In the genomic region with DNA sequence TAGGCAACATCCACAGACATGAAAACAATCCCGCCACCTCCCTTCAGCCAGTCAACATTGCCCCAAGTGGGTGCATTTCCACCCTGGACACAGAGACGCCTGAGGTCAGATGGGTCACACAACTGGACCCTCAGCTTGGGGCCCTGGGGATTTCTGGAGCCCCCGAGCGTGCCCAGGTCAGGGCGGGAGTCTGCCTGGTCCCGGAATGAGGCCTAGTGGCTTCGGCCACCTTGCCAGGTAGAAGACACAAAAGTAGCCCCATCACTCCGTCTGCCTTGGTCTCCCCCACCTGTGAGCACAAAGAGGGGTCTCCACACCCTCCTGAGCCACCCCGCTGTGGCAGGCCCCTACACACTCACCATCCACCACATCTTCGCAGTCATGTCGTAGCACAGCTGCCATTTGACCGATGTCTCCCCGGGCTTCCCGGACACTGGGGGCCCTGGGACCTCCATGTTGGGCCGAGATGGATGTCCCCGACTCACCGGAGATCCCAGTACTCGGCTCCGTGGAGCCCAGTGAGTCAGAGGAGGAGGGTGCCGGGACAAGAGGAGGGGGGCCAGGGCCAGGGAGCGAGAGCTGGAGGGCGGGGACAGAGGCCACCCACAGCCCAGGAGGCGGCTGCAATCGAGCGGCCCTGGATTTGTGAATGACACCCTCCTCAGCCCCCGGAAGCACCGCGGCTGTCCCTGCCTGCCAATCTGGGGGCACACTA, we compare ENCODE assay signal across 8 mouse cellular contexts. TPM values are rescaled to one million over a fixed set of nuclear protein-coding genes. Genes with fewer than 3 reads are reported as not detected.
DNase-seq lines count a peak whose midpoint lies in the region; ATAC-seq and TF ChIP-seq lines count a peak whose summit lies in the region.

A gene (minus strand): TSS at position 455 of the 715 bp plus-strand sequence.

- no peaks in the 10 kb centered on the region for H3K79me2 ChIP-seq in macrophage (ENCODE audit: inconsistent target)

- TF ChIP-seq CTCF in bone marrow macrophage, adult 2 months (IDR thresholded peaks at IDR 0.05; ENCODE audit: low read depth, low read length) = no peak

- intact Hi-C loops in gastrocnemius, postnatal 14 days (cut with DNase I; ENCODE audit: low total_unique reads) = loop anchor here (10.0 kb wide), 1 partner anchor 171 kb away; no protein-coding TSS in a partner anchor

- H3K27ac ChIP-seq in lung, embryonic 16.5 days (ENCODE audit: low read length) = no peak within 1 kb of the TSS
- H3K27ac ChIP-seq in bone marrow macrophage, adult 2 months (ENCODE audit: insufficient read depth, low read depth, low read length) = no peak within 1 kb of the TSS
- H3K27ac ChIP-seq in hindbrain, embryonic 16.5 days (ENCODE audit: low read depth, low read length) = no peak within 1 kb of the TSS
- H3K27ac ChIP-seq in macrophage = no peak within 1 kb of the TSS

- 56% methylated on average over 28 of the region's 28 CpGs for WGBS in lung, embryonic 16.5 days
- WGBS in hindbrain, embryonic 16.5 days = 61% methylated on average over 27 of the region's 28 CpGs
- WGBS in macrophage (ENCODE audit: missing documents) = 85% methylated on average over 23 of the region's 28 CpGs

- no peaks in the 10 kb centered on the region; the same call in 1 of the 2 replicates for H3K4me1 ChIP-seq in lung, embryonic 16.5 days (replicated peaks; ENCODE audit: control insufficient read depth, insufficient read depth, low read length)
- H3K4me1 ChIP-seq in bone marrow macrophage, adult 2 months (ENCODE audit: control insufficient read depth, insufficient read depth, low read length) = no peaks in the 10 kb centered on the region
- H3K4me1 ChIP-seq in hindbrain, embryonic 16.5 days (ENCODE audit: control insufficient read depth, insufficient read depth, low read depth, low read length) = no peaks in the 10 kb centered on the region

- H3K27me3 ChIP-seq in lung, embryonic 16.5 days (ENCODE audit: control insufficient read depth, insufficient read depth, low read depth, low read length) = peaks cover 87% of the 10 kb centered on the region
- peaks cover 39% of the 10 kb centered on the region for H3K27me3 ChIP-seq in hindbrain, embryonic 16.5 days (replicated peaks; ENCODE audit: control insufficient read depth, insufficient read depth, low read length)

- TF ChIP-seq POLR2A in bone marrow macrophage, adult 2 months (IDR thresholded peaks at IDR 0.05; ENCODE audit: borderline replicate concordance, low read depth, low read length) = no peak

- no peak for DNase-seq in lung, postnatal 10 days
- DNase-seq in gastrocnemius, postnatal 14 days = peak; percentile 4
- no peak for DNase-seq in B cell, adult 2 months

- ATAC-seq in lung, embryonic 16.5 days (ENCODE audit: low read depth) = no peak
- ATAC-seq in hindbrain, embryonic 16.5 days = no peak
- no peak for ATAC-seq in granulocyte monocyte progenitor cell, adult 5-6 weeks (replicated peaks; ENCODE audit: poor library complexity, severe bottlenecking)

- no peak within 1 kb of the TSS for H3K4me2 ChIP-seq in lung, embryonic 16.5 days (ENCODE audit: low read depth, low read length)
- no peak within 1 kb of the TSS for H3K4me2 ChIP-seq in hindbrain, embryonic 16.5 days (ENCODE audit: low read length)

- H3K36me3 ChIP-seq in lung, embryonic 16.5 days (ENCODE audit: control insufficient read depth, insufficient read depth, low read length) = no peaks in the 10 kb centered on the region
- H3K36me3 ChIP-seq in hindbrain, embryonic 16.5 days (ENCODE audit: control insufficient read depth, insufficient read depth, low read length) = no peaks in the 10 kb centered on the region
- no peaks in the 10 kb centered on the region for H3K36me3 ChIP-seq in macrophage (ENCODE audit: inconsistent target)

- H3K9me3 ChIP-seq in lung, embryonic 16.5 days (ENCODE audit: control insufficient read depth, low read length) = no peaks in the 10 kb centered on the region
- H3K9me3 ChIP-seq in hindbrain, embryonic 16.5 days (ENCODE audit: control insufficient read depth, low read length) = no peaks in the 10 kb centered on the region

- H3K9ac ChIP-seq in lung, embryonic 16.5 days (ENCODE audit: low read length) = no peak within 1 kb of the TSS
- no peak within 1 kb of the TSS for H3K9ac ChIP-seq in hindbrain, embryonic 16.5 days (ENCODE audit: low read depth, low read length)

- no peak within 1 kb of the TSS for H3K4me3 ChIP-seq in lung, embryonic 16.5 days (ENCODE audit: low read length)
- H3K4me3 ChIP-seq in bone marrow macrophage, adult 2 months (ENCODE audit: insufficient read depth, low read length) = no peak within 1 kb of the TSS
- no peak within 1 kb of the TSS for H3K4me3 ChIP-seq in hindbrain, embryonic 16.5 days (ENCODE audit: low read length)
- no peak within 1 kb of the TSS for H3K4me3 ChIP-seq in macrophage (ENCODE audit: inconsistent target)

RNA-seq across cellular contexts. Expression of the gene that starts here (rescaled TPM):
- 92.5 and 106 TPM in 2 replicates for polyA plus RNA-seq in lung, embryonic 16.5 days (2015; fragmentation: Nextera tagmentation; extraction: Ambion mirVana)
- 31.8 and 38.6 TPM in 2 replicates for polyA plus RNA-seq in bone marrow macrophage, adult 2 months (2012; ENCODE audit: insufficient read depth, insufficient read length, missing spikeins)
- total RNA-seq in gastrocnemius, postnatal 14 days (2021) = 100 to 1,000 TPM; 262 to 320 TPM
- polyA plus RNA-seq in hindbrain, embryonic 16.5 days (2015; fragmentation: Nextera tagmentation; extraction: Ambion mirVana) = 24.5 and 34.5 TPM in 2 replicates
- total RNA-seq in macrophage (2018; cell fraction: chromatin; rRNA removed) = 10 to 100 TPM in 18 of 26 experiments, 1 to 10 TPM in 8; 2.2 to 42.9 (median 17.2) TPM
- total RNA-seq in macrophage (2018; cell fraction: cytosol; rRNA removed) = 100 to 1,000 TPM in 1 of 26 experiments, 10 to 100 TPM in 25; 25.2 to 102 (median 68.1) TPM
- 10 to 100 TPM in 24 of 26 experiments, 1 to 10 TPM in 2; 8.2 to 98.8 (median 37.1) TPM for total RNA-seq in macrophage (2018; cell fraction: nucleus; rRNA removed)
- 33.6 to 60.6 TPM (median 57.7 TPM) in 3 replicates for polyA plus RNA-seq in macrophage (2018)
- 39.6 and 41.7 TPM in 2 replicates for total RNA-seq in granulocyte monocyte progenitor cell, adult 5-6 weeks (2014; fragmentation: Nextera tagmentation)
- 5.3 and 10.5 TPM in 2 replicates for total RNA-seq in granulocyte monocyte progenitor cell, adult 5-6 weeks (2017)

Comparison
In these comparisons a context has a peak if more than half of its experiments do, and no peak if none do; other contexts are left out.
1. RNA of the gene that starts here (total RNA-seq): 262 to 320 TPM in gastrocnemius, postnatal 14 days; 5.3 to 41.7 TPM in granulocyte monocyte progenitor cell, adult 5-6 weeks; every median in the first group is over 4 times any median in the second.